Mouse (Mus musculus): ENCODE data around the gene Map1lc3b. TPM values are rescaled to one million over a fixed set of nuclear protein-coding genes. Genes with fewer than 3 reads are reported as not detected.
A peak's percentile ranks its signal among the peaks of the same experiment; 100 is the strongest.

The Map1lc3b gene
- polyA plus RNA-seq (2015; fragmentation: Nextera tagmentation; extraction: Ambion mirVana): 315 and 351 TPM in 2 replicates

- peaks cover 37% of the 10 kb centered on the region for H3K4me1 ChIP-seq
- WGBS: under 1% methylated on average over 94 of the region's 94 CpGs
- no peaks in the 10 kb centered on the region; the same call in 1 of the 2 replicates for H3K27me3 ChIP-seq (replicated peaks)
- H3K9me3 ChIP-seq (replicated peaks): no peaks in the 10 kb centered on the region
- peak within 1 kb of the TSS; percentile 93 for H3K9ac ChIP-seq (replicated peaks)
- H3K4me3 ChIP-seq (replicated peaks): peak within 1 kb of the TSS; percentile 87
- H3K36me3 ChIP-seq: peaks cover 14% of the 10 kb centered on the region
- peak within 1 kb of the TSS; percentile 87 for H3K27ac ChIP-seq (replicated peaks)
- peak; percentile 86 for ATAC-seq (ENCODE audit: low FRiP score)
- H3K4me2 ChIP-seq: peak within 1 kb of the TSS; percentile 76
Observed at GRCm38 (mm10) chr8:121590203-121591177, at the start of gene Map1lc3b. TSS of gene Map1lc3b (plus strand) at chr8:121590361.

GRCm38 (mm10) chr8:121541862-121542261 is 48.3 kb upstream of the Map1lc3b start:
- Histone ChIP-seq H3K4me3 (replicated peaks) (no peak overlapping the region), H3K4me2 (no peak overlapping the region), H3K9me3 (replicated peaks) (no peaks in the 10 kb centered on the region), H3K4me1 (no peaks in the 10 kb centered on the region), H3K27me3 (replicated peaks) (0 out of 2 replicates have a peak, but pooled peaks cover 4% of the 10 kb centered on the region), H3K27ac (replicated peaks) (no peak overlapping the region), H3K9ac (replicated peaks) (no peak overlapping the region), H3K36me3 (no peaks in the 10 kb centered on the region)
- ATAC-seq (ENCODE audit: low FRiP score): no peak
- WGBS: 78% methylated on average over 19 of the region's 19 CpGs

GRCm38 (mm10) chr8:121542901-121543300 is 47.3 kb upstream of the Map1lc3b start:
- H3K36me3 ChIP-seq: no peaks in the 10 kb centered on the region
- 0 out of 2 replicates have a peak, but pooled peaks cover 4% of the 10 kb centered on the region for H3K27me3 ChIP-seq (replicated peaks)
- no peak overlapping the region for H3K4me2 ChIP-seq
- no peak overlapping the region for H3K9ac ChIP-seq (replicated peaks)
- H3K9me3 ChIP-seq (replicated peaks): no peaks in the 10 kb centered on the region
- 61% methylated on average over 13 of the region's 13 CpGs for WGBS
- ATAC-seq (ENCODE audit: low FRiP score): no peak
- no peak overlapping the region for H3K27ac ChIP-seq (replicated peaks)
- H3K4me1 ChIP-seq: no peaks in the 10 kb centered on the region
- no peak overlapping the region for H3K4me3 ChIP-seq (replicated peaks)

- Histone ChIP-seq H3K4me3 (replicated peaks) (no peak within 1 kb of the TSS), H3K36me3 (peaks cover 2% of the 10 kb centered on the region), H3K9ac (replicated peaks) (no peak within 1 kb of the TSS), H3K9me3 (replicated peaks) (no peaks in the 10 kb centered on the region), H3K4me1 (no peaks in the 10 kb centered on the region), H3K27ac (replicated peaks) (no peak within 1 kb of the TSS), H3K27me3 (replicated peaks) (0 out of 2 replicates have a peak, but pooled peaks cover 4% of the 10 kb centered on the region), H3K4me2 (no peak within 1 kb of the TSS)
- WGBS: 89% methylated on average over 12 of the region's 12 CpGs
- no peak for ATAC-seq (ENCODE audit: low FRiP score)
Observed at GRCm38 (mm10) chr8:121544276-121544785, 45.8 kb upstream of the Map1lc3b start, which contains the start of gene 1700018B08Rik. TSS of gene 1700018B08Rik (minus strand) at chr8:121544320.

- no peak overlapping the region for H3K4me3 ChIP-seq (replicated peaks)
- H3K9me3 ChIP-seq (replicated peaks): no peaks in the 10 kb centered on the region
- H3K9ac ChIP-seq (replicated peaks): no peak overlapping the region
- no peak for ATAC-seq (ENCODE audit: low FRiP score)
- H3K27me3 ChIP-seq (replicated peaks): 0 out of 2 replicates have a peak, but pooled peaks cover 4% of the 10 kb centered on the region
- no peaks in the 10 kb centered on the region for H3K4me1 ChIP-seq
- H3K4me2 ChIP-seq: no peak overlapping the region
- H3K27ac ChIP-seq (replicated peaks): no peak overlapping the region
- peaks cover 8% of the 10 kb centered on the region for H3K36me3 ChIP-seq
- 79% methylated on average over 11 of the region's 11 CpGs for WGBS
Observed at GRCm38 (mm10) chr8:121544936-121545335, 45.2 kb upstream of the Map1lc3b start.

GRCm38 (mm10) chr8:121547132-121547531 is 43.0 kb upstream of the Map1lc3b start:
- H3K4me1 ChIP-seq: no peaks in the 10 kb centered on the region
- peaks cover 28% of the 10 kb centered on the region for H3K36me3 ChIP-seq
- WGBS: 9% methylated on average over 7 of the region's 7 CpGs
- ATAC-seq (ENCODE audit: low FRiP score): 0 out of 2 replicates have a peak, but pooled peaks have one; percentile 28
- H3K27me3 ChIP-seq (replicated peaks): 0 out of 2 replicates have a peak, but pooled peaks cover 4% of the 10 kb centered on the region
- no peak overlapping the region for H3K27ac ChIP-seq (replicated peaks)
- no peak overlapping the region for H3K4me3 ChIP-seq (replicated peaks)
- no peaks in the 10 kb centered on the region for H3K9me3 ChIP-seq (replicated peaks)
- H3K4me2 ChIP-seq: no peak overlapping the region
- no peak overlapping the region for H3K9ac ChIP-seq (replicated peaks)

- 95% methylated on average over 6 of the region's 6 CpGs for WGBS
- Histone ChIP-seq H3K4me2 (no peak overlapping the region), H3K27ac (replicated peaks) (no peak overlapping the region), H3K9ac (replicated peaks) (no peak overlapping the region), H3K9me3 (replicated peaks) (no peaks in the 10 kb centered on the region), H3K36me3 (peaks cover 55% of the 10 kb centered on the region), H3K4me1 (no peaks in the 10 kb centered on the region), H3K4me3 (replicated peaks) (no peak overlapping the region), H3K27me3 (replicated peaks) (0 out of 2 replicates have a peak, but pooled peaks cover 2% of the 10 kb centered on the region)
- ATAC-seq (ENCODE audit: low FRiP score): no peak
Observed at GRCm38 (mm10) chr8:121550056-121550455, 40.1 kb upstream of the Map1lc3b start.

- Histone ChIP-seq H3K4me3 (replicated peaks) (no peak overlapping the region), H3K27ac (replicated peaks) (no peak overlapping the region), H3K4me1 (no peaks in the 10 kb centered on the region), H3K9me3 (replicated peaks) (no peaks in the 10 kb centered on the region), H3K27me3 (replicated peaks) (no peaks in the 10 kb centered on the region), H3K36me3 (peaks cover 59% of the 10 kb centered on the region), H3K4me2 (no peak overlapping the region), H3K9ac (replicated peaks) (no peak overlapping the region)
- 67% methylated on average over 24 of the region's 24 CpGs for WGBS
- ATAC-seq (ENCODE audit: low FRiP score): no peak
Observed at GRCm38 (mm10) chr8:121551065-121551985, 38.8 kb upstream of the Map1lc3b start.

- Histone ChIP-seq H3K4me1 (no peaks in the 10 kb centered on the region), H3K9me3 (replicated peaks) (no peaks in the 10 kb centered on the region), H3K4me2 (no peak overlapping the region), H3K27me3 (replicated peaks) (no peaks in the 10 kb centered on the region), H3K9ac (replicated peaks) (no peak overlapping the region), H3K27ac (replicated peaks) (no peak overlapping the region), H3K36me3 (peaks cover 59% of the 10 kb centered on the region), H3K4me3 (replicated peaks) (no peak overlapping the region)
- WGBS: 92% methylated on average over 9 of the region's 9 CpGs
- no peak for ATAC-seq (ENCODE audit: low FRiP score)
Observed at GRCm38 (mm10) chr8:121552506-121552905, 37.7 kb upstream of the Map1lc3b start.

- Histone ChIP-seq H3K36me3 (peaks cover 74% of the 10 kb centered on the region), H3K27ac (replicated peaks) (no peak overlapping the region), H3K9me3 (replicated peaks) (no peaks in the 10 kb centered on the region), H3K4me1 (no peaks in the 10 kb centered on the region), H3K4me3 (replicated peaks) (no peak overlapping the region), H3K4me2 (no peak overlapping the region), H3K9ac (replicated peaks) (no peak overlapping the region), H3K27me3 (replicated peaks) (no peaks in the 10 kb centered on the region)
- 93% methylated on average over 32 of the region's 32 CpGs for WGBS
- no peak for ATAC-seq (ENCODE audit: low FRiP score)
Observed at GRCm38 (mm10) chr8:121553831-121554475, 36.2 kb upstream of the Map1lc3b start.
